Mouse (Mus musculus): ENCODE measurements around the gene Myo18a. TPM values are rescaled to one million over a fixed set of nuclear protein-coding genes. Genes with fewer than 3 reads are reported as not detected.

Gene Myo18a
- polyA plus RNA-seq, 1 experiment from 2014 or later: 23.8 TPM

DNA sequence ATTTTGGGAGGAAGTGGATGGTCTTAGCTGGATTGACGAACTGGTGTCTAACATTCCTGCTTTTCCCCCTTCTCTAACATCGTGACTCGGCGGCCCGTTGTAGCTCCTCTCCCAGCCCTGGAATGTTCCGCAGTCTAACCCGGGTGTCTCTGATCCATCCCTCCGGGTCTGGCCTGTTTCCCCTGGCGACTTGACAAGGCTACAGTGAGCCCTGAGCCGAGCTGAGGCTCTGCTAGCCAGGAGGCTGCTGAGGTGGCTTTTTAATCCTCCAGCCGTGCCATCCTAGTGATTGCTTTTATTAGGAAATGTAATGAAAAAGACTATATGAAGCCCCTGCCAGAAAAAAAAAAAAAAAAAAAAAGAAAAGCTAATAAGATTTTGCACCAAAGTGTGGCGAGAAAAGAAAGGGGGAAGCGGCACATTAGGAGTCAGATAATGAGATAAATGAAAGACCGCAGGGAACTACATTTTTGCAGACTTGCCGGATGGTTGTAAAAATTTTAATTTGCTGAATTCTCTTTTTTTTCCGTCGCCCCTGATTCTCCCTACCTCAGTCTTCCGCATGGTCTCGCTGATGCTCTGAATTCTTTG, 143.1 kb downstream of the Myo18a start:
- Histone ChIP-seq H3K27me3 (ENCODE audit: control insufficient read depth, insufficient read depth, low read length) (no peaks in the 10 kb centered on the region; the same call in 1 of the 2 replicates), H3K9ac (ENCODE audit: low read length) (peak overlapping the region; percentile 14; the same call in 1 of the 2 replicates), H3K4me1 (ENCODE audit: control insufficient read depth, insufficient read depth, low read length) (peaks cover 32% of the 10 kb centered on the region), H3K4me2 (peak overlapping the region; percentile 4; the same call in 1 of the 2 replicates), H3K9me3 (ENCODE audit: control insufficient read depth, low read length) (no peaks in the 10 kb centered on the region), H3K27ac (ENCODE audit: low read depth, low read length) (peak overlapping the region; percentile 52; the same call in 1 of the 2 replicates), H3K36me3 (ENCODE audit: control insufficient read depth, insufficient read depth, low read length) (no peaks in the 10 kb centered on the region), H3K4me3 (ENCODE audit: low read depth, low read length) (no peak overlapping the region)
- WGBS: 20% methylated on average over 19 of the region's 19 CpGs
- no peak for ATAC-seq (ENCODE audit: low FRiP score)
- DNase-seq (ENCODE audit: low spot score, missing footprints): no peak

DNA sequence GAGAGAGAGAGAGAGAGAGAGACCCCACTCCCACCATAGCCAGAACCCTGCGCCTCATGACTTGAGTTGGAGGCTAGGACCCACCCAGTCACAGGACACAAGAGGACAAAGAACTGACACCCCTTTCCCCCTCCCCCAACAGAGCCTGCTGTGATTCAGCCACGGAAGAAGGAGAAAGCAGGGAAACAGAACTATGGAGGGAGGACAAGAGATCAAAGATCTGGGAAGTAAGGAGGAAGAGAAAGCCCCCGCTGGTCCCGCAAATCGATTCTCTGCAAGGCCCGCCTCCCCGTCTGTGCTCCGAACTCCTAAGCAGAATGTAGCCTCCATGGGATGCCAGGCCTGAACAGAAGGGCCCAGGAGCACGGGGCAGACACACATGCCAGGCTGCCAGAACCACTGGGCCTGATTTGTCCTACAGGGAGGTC, 143.7 kb downstream of the Myo18a start:
- 5% methylated on average over 9 of the region's 9 CpGs for WGBS
- DNase-seq (ENCODE audit: low spot score, missing footprints): peak; percentile 93
- Histone ChIP-seq H3K4me2 (no peak overlapping the region; the same call in 1 of the 2 replicates), H3K4me3 (ENCODE audit: low read depth, low read length) (no peak overlapping the region), H3K27ac (ENCODE audit: low read depth, low read length) (peak overlapping the region; percentile 52), H3K4me1 (ENCODE audit: control insufficient read depth, insufficient read depth, low read length) (peaks cover 26% of the 10 kb centered on the region), H3K9me3 (ENCODE audit: control insufficient read depth, low read length) (no peaks in the 10 kb centered on the region), H3K36me3 (ENCODE audit: control insufficient read depth, insufficient read depth, low read length) (no peaks in the 10 kb centered on the region), H3K9ac (ENCODE audit: low read length) (peak overlapping the region; percentile 50), H3K27me3 (ENCODE audit: control insufficient read depth, insufficient read depth, low read length) (no peaks in the 10 kb centered on the region)
- peak; percentile 54; the same call in 1 of the 2 replicates for ATAC-seq (ENCODE audit: low FRiP score)

DNA sequence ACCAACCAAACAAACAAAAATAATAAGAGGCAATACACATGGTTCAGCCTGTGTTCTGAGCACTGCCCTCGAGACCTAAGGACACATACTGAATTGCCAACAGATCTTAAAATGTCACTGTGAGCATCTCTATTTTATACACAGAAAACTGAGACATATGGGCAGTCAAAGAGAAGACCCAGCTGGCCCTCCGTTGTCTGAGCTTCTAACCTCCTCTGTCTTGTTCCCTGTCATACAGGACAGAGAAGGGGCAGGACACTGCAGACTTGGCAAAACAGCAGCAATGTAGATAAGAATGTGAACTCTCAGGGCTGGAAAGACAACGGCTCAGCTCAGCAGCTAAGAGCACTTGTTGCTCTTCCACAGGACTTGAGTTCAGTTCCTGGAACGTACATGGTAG, 145.4 kb downstream of the Myo18a start:
- no peak overlapping the region for H3K4me3 ChIP-seq (ENCODE audit: low read depth, low read length)
- no peak overlapping the region for H3K9ac ChIP-seq (ENCODE audit: low read length)
- H3K4me2 ChIP-seq: no peak overlapping the region
- no peak overlapping the region for H3K27ac ChIP-seq (ENCODE audit: low read depth, low read length)
- 85% methylated on average over 4 of the region's 4 CpGs for WGBS
- DNase-seq (ENCODE audit: low spot score, missing footprints) (no peak), ATAC-seq (ENCODE audit: low FRiP score) (no peak)
- H3K4me1 ChIP-seq (ENCODE audit: control insufficient read depth, insufficient read depth, low read length): peaks cover 21% of the 10 kb centered on the region
- no peaks in the 10 kb centered on the region for H3K36me3 ChIP-seq (ENCODE audit: control insufficient read depth, insufficient read depth, low read length)
- no peaks in the 10 kb centered on the region for H3K9me3 ChIP-seq (ENCODE audit: control insufficient read depth, low read length)
- peaks cover 3% of the 10 kb centered on the region; the same call in 1 of the 2 replicates for H3K27me3 ChIP-seq (ENCODE audit: control insufficient read depth, insufficient read depth, low read length)

DNA sequence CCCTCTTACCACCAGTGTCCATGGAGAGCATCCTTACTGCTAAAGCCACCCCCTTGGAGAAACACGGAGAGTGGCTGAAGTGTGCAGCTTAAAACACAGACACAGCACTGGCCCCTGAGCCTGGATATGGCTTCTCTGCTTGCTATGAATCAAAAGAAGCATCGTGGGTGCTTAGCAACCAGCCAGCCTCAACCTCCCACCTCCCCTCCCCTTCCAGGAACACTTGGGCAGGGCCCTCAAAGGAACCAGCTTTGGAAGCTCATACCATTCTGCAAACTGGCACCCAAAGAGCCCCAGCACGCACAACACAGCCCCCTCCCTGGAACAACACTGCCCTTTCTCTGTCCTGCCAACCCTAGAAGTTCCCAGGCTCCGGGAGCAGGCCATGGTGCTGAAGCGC, 146.3 kb downstream of the Myo18a start:
- no peak overlapping the region for H3K4me3 ChIP-seq (ENCODE audit: low read depth, low read length)
- no peak overlapping the region for H3K27ac ChIP-seq (ENCODE audit: low read depth, low read length)
- DNase-seq (ENCODE audit: low spot score, missing footprints): no peak
- H3K36me3 ChIP-seq (ENCODE audit: control insufficient read depth, insufficient read depth, low read length): no peaks in the 10 kb centered on the region
- no peaks in the 10 kb centered on the region for H3K9me3 ChIP-seq (ENCODE audit: control insufficient read depth, low read length)
- no peak overlapping the region for H3K9ac ChIP-seq (ENCODE audit: low read length)
- WGBS: 48% methylated on average over 5 of the region's 5 CpGs
- H3K4me2 ChIP-seq: no peak overlapping the region
- no peak for ATAC-seq (ENCODE audit: low FRiP score)
- peaks cover 7% of the 10 kb centered on the region; the same call in 1 of the 2 replicates for H3K27me3 ChIP-seq (ENCODE audit: control insufficient read depth, insufficient read depth, low read length)
- H3K4me1 ChIP-seq (ENCODE audit: control insufficient read depth, insufficient read depth, low read length): peaks cover 19% of the 10 kb centered on the region

DNA sequence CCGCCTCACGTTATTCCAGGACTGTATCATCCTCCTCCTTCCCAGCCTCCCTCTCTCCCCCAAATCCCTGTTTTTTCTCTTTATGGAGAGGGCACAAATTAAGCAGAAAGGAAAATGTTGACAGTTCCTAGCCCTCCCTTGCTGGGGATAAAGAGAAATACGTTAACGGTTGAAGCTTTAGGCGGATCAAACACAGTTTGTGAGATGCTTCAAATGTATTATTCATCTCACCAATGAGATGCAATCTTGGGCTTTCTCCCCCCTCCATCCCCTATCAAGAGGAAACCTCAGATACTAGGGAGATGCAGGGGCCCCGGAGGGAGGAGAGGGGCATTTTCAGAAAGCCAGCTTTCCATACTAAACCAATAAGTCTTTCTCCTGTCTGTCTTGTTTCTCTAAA, 146.7 kb downstream of the Myo18a start:
- Histone ChIP-seq H3K36me3 (ENCODE audit: control insufficient read depth, insufficient read depth, low read length) (no peaks in the 10 kb centered on the region), H3K27me3 (ENCODE audit: control insufficient read depth, insufficient read depth, low read length) (peaks cover 9% of the 10 kb centered on the region; the same call in 1 of the 2 replicates), H3K9ac (ENCODE audit: low read length) (no peak overlapping the region), H3K4me2 (no peak overlapping the region), H3K27ac (ENCODE audit: low read depth, low read length) (no peak overlapping the region), H3K4me3 (ENCODE audit: low read depth, low read length) (no peak overlapping the region), H3K9me3 (ENCODE audit: control insufficient read depth, low read length) (no peaks in the 10 kb centered on the region), H3K4me1 (ENCODE audit: control insufficient read depth, insufficient read depth, low read length) (peaks cover 19% of the 10 kb centered on the region)
- no peak for ATAC-seq (ENCODE audit: low FRiP score)
- WGBS: 34% methylated on average over 6 of the region's 6 CpGs
- DNase-seq (ENCODE audit: low spot score, missing footprints): no peak

DNA sequence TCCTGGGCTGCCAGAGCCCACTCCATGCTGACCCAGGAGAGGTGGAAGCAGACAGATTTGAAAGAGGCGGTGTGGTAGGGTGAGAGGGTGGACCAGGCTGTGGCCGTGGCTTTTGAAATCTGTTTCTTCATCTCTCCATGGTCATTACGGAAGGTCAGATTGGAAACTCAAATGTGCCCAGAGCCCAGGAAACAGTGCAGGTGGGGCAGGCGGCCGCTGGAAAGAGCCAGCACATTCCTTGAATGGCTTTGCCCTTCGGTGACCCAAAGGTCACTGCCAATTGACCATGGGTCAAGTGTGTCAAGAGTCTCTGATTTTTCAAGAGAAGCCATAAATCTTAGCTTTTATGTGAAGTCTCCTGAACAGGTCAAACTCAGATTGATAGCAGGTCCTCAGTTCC, 150.5 kb downstream of the Myo18a start:
- peaks cover 17% of the 10 kb centered on the region; the same call in 1 of the 2 replicates for H3K27me3 ChIP-seq (ENCODE audit: control insufficient read depth, insufficient read depth, low read length)
- WGBS: 44% methylated on average over 6 of the region's 6 CpGs

DNA sequence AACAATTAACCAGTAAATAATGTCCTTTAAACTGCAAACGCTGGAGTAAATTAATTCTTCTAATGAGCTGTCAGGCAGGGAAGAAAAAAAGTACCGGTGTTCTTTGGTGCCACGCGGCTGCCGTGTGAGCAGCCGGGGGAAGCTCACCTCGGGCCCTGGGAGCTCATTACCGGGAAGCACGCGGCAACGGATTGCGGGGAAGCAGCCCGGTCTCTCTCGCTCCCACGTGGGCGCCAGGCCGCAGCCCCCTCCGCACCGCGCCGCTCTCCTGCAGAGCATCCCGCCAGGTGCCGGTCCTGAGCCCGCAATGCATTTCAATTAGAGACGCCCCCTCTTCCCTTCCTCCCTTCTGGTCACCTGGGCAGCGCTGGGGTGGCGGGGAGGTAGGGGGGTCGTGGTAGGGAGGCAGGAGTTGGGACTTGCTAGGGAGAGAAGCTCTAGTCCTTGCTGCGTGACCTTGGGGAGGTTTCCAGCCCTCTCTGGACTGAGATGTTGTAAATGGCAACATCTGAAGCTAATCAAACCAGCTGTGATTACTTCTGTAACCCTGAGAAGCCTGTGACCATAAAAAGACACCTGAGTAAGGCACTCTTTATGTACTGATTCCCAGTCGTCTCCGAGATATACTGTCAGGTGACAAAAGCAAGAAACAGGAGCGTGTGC, 151.7 kb downstream of the Myo18a start:
- no peak for DNase-seq (ENCODE audit: low spot score, missing footprints)
- ATAC-seq (ENCODE audit: low FRiP score): no peak
- H3K27me3 ChIP-seq (ENCODE audit: control insufficient read depth, insufficient read depth, low read length): peaks cover 17% of the 10 kb centered on the region; the same call in 1 of the 2 replicates
- no peak overlapping the region for H3K9ac ChIP-seq (ENCODE audit: low read length)
- H3K9me3 ChIP-seq (ENCODE audit: control insufficient read depth, low read length): no peaks in the 10 kb centered on the region
- H3K36me3 ChIP-seq (ENCODE audit: control insufficient read depth, insufficient read depth, low read length): no peaks in the 10 kb centered on the region
- 6% methylated on average over 32 of the region's 32 CpGs for WGBS
- no peak overlapping the region for H3K4me3 ChIP-seq (ENCODE audit: low read depth, low read length)
- peaks cover 4% of the 10 kb centered on the region for H3K4me1 ChIP-seq (ENCODE audit: control insufficient read depth, insufficient read depth, low read length)
- H3K27ac ChIP-seq (ENCODE audit: low read depth, low read length): no peak overlapping the region
- H3K4me2 ChIP-seq: no peak overlapping the region

More for the DNA sequence above, 150.5 kb downstream of the Myo18a start:
- no peaks in the 10 kb centered on the region for H3K9me3 ChIP-seq (ENCODE audit: control insufficient read depth, low read length)
- no peak overlapping the region for H3K4me2 ChIP-seq
- peaks cover 7% of the 10 kb centered on the region for H3K4me1 ChIP-seq (ENCODE audit: control insufficient read depth, insufficient read depth, low read length)
- no peak for DNase-seq (ENCODE audit: low spot score, missing footprints)
- ATAC-seq (ENCODE audit: low FRiP score): no peak
- no peak overlapping the region for H3K27ac ChIP-seq (ENCODE audit: low read depth, low read length)
- H3K9ac ChIP-seq (ENCODE audit: low read length): no peak overlapping the region
- H3K36me3 ChIP-seq (ENCODE audit: control insufficient read depth, insufficient read depth, low read length): no peaks in the 10 kb centered on the region
- H3K4me3 ChIP-seq (ENCODE audit: low read depth, low read length): no peak overlapping the region

Other genes with a start within 250 kb of the Myo18a start
- gene Abhd15, start 248.1 kb upstream of the Myo18a start, polyA plus RNA-seq (2014; fragmentation: Nextera tagmentation; extraction: Ambion mirVana): 1.9 and 2.1 TPM in 2 replicates
- 25.5 and 27.3 TPM in 2 replicates for gene Trp53i13, start 247.3 kb upstream of the Myo18a start, polyA plus RNA-seq (2014; fragmentation: Nextera tagmentation; extraction: Ambion mirVana)
- gene Gm10392, start 244.0 kb upstream of the Myo18a start, polyA plus RNA-seq (2014; fragmentation: Nextera tagmentation; extraction: Ambion mirVana): 0.10 TPM in 1 of 2 replicates, not detected in the other
- gene Taok1, start 155.4 kb upstream of the Myo18a start, polyA plus RNA-seq (2014; fragmentation: Nextera tagmentation; extraction: Ambion mirVana): 21.0 and 23.0 TPM in 2 replicates
- 4.8 TPM in 2 replicates for gene Nufip2, start 77.1 kb upstream of the Myo18a start, polyA plus RNA-seq (2014; fragmentation: Nextera tagmentation; extraction: Ambion mirVana)
- 2.3 and 2.7 TPM in 2 replicates for gene Cryba1, start 38.0 kb upstream of the Myo18a start, polyA plus RNA-seq (2014; fragmentation: Nextera tagmentation; extraction: Ambion mirVana)
- gene Gm10277, start 24.5 kb downstream of the Myo18a start, polyA plus RNA-seq (2014; fragmentation: Nextera tagmentation; extraction: Ambion mirVana): 0.65 and 0.79 TPM in 2 replicates
- gene Pipox, start 130.8 kb downstream of the Myo18a start, polyA plus RNA-seq (2014; fragmentation: Nextera tagmentation; extraction: Ambion mirVana): 12.1 and 12.6 TPM in 2 replicates
- gene Sez6, start 167.6 kb downstream of the Myo18a start, polyA plus RNA-seq (2014; fragmentation: Nextera tagmentation; extraction: Ambion mirVana): 7.2 and 8.6 TPM in 2 replicates
- gene Phf12, start 219.5 kb downstream of the Myo18a start, polyA plus RNA-seq (2014; fragmentation: Nextera tagmentation; extraction: Ambion mirVana): 15.5 and 18.0 TPM in 2 replicates